Mouse (Mus musculus): ENCODE results near the gene Cacfd1. TPM values are rescaled to one million over a fixed set of nuclear protein-coding genes. Genes with fewer than 3 reads are reported as not detected.
A peak's percentile ranks its signal among the peaks of the same experiment; 100 is the strongest.

The Cacfd1 gene
- polyA plus RNA-seq, 1 experiment from 2014 or later, result 42.1 TPM

GRCm38 (mm10) chr2:26973116-26973515 is 36.6 kb upstream of the Cacfd1 start, which contains the start of gene Adamts13:
TSS of gene Adamts13 (plus strand) at chr2:26973416.
- TF ChIP-seq CTCF (IDR thresholded peaks at IDR 0.05) (no peak), EP300 (IDR thresholded peaks at IDR 0.05) (no peak)
- DNase-seq (ENCODE audit: low spot score), result no peak

GRCm38 (mm10) chr2:26973960-26974359 is 35.8 kb upstream of the Cacfd1 start:
- Histone ChIP-seq H3K27ac (ENCODE audit: low read length) (no peak overlapping the region), H3K9ac (replicated peaks; ENCODE audit: low read depth) (no peak overlapping the region), H3K4me1 (ENCODE audit: insufficient read depth, low read depth, low read length) (no peaks in the 10 kb centered on the region), H3K4me3 (ENCODE audit: low read depth, low read length) (no peak overlapping the region), H3K27me3 (replicated peaks; ENCODE audit: insufficient read depth, low read length) (no peaks in the 10 kb centered on the region), H3K9me3 (ENCODE audit: low read length) (no peaks in the 10 kb centered on the region), H3K4me2 (replicated peaks; ENCODE audit: low read depth, low read length) (no peak overlapping the region), H3K36me3 (ENCODE audit: insufficient read depth, low read length) (no peaks in the 10 kb centered on the region)
- 33% methylated on average over 4 of the region's 4 CpGs for WGBS
- DNase-seq (ENCODE audit: low spot score) (peak; percentile 9), ATAC-seq (no peak; the same call in 1 of the 2 replicates)
- TF ChIP-seq CTCF (IDR thresholded peaks at IDR 0.05), result no peak
- TF ChIP-seq EP300 (IDR thresholded peaks at IDR 0.05), result no peak

More at GRCm38 (mm10) chr2:26973116-26973515, 36.6 kb upstream of the Cacfd1 start, which contains the start of gene Adamts13:
- peak; percentile 38; the same call in 1 of the 2 replicates for ATAC-seq
- H3K4me2 ChIP-seq (replicated peaks; ENCODE audit: low read depth, low read length), result no peak within 1 kb of the TSS
- H3K27ac ChIP-seq (ENCODE audit: low read length), result no peak within 1 kb of the TSS
- no peak within 1 kb of the TSS for H3K9ac ChIP-seq (replicated peaks; ENCODE audit: low read depth)
- no peaks in the 10 kb centered on the region for H3K27me3 ChIP-seq (replicated peaks; ENCODE audit: insufficient read depth, low read length)
- no peaks in the 10 kb centered on the region for H3K36me3 ChIP-seq (ENCODE audit: insufficient read depth, low read length)
- no peaks in the 10 kb centered on the region for H3K4me1 ChIP-seq (ENCODE audit: insufficient read depth, low read depth, low read length)
- H3K9me3 ChIP-seq (ENCODE audit: low read length), result no peaks in the 10 kb centered on the region
- 43% methylated on average over 3 of the region's 3 CpGs for WGBS
- H3K4me3 ChIP-seq (ENCODE audit: low read depth, low read length), result no peak within 1 kb of the TSS

GRCm38 (mm10) chr2:26980361-26980760 is 29.4 kb upstream of the Cacfd1 start:
- Histone ChIP-seq H3K4me1 (ENCODE audit: insufficient read depth, low read depth, low read length) (no peaks in the 10 kb centered on the region), H3K4me2 (replicated peaks; ENCODE audit: low read depth, low read length) (no peak overlapping the region), H3K27ac (ENCODE audit: low read length) (no peak overlapping the region), H3K27me3 (replicated peaks; ENCODE audit: insufficient read depth, low read length) (no peaks in the 10 kb centered on the region), H3K4me3 (ENCODE audit: low read depth, low read length) (no peak overlapping the region), H3K9ac (replicated peaks; ENCODE audit: low read depth) (no peak overlapping the region), H3K9me3 (ENCODE audit: low read length) (no peaks in the 10 kb centered on the region), H3K36me3 (ENCODE audit: insufficient read depth, low read length) (no peaks in the 10 kb centered on the region)
- WGBS, result 76% methylated on average over 1 of the region's 1 CpGs
- DNase-seq (ENCODE audit: low spot score), result no peak
- ATAC-seq, result no peak
- TF ChIP-seq CTCF (IDR thresholded peaks at IDR 0.05), result no peak
- TF ChIP-seq EP300 (IDR thresholded peaks at IDR 0.05), result no peak

- H3K4me2 ChIP-seq (replicated peaks; ENCODE audit: low read depth, low read length), result no peak overlapping the region
- no peaks in the 10 kb centered on the region for H3K36me3 ChIP-seq (ENCODE audit: insufficient read depth, low read length)
- no peak overlapping the region for H3K4me3 ChIP-seq (ENCODE audit: low read depth, low read length)
- no peak for DNase-seq (ENCODE audit: low spot score)
- H3K27ac ChIP-seq (ENCODE audit: low read length), result no peak overlapping the region
- no peak for ATAC-seq
- H3K9ac ChIP-seq (replicated peaks; ENCODE audit: low read depth), result no peak overlapping the region
- H3K4me1 ChIP-seq (ENCODE audit: insufficient read depth, low read depth, low read length), result no peaks in the 10 kb centered on the region
- WGBS, result 51% methylated on average over 2 of the region's 2 CpGs
- no peaks in the 10 kb centered on the region for H3K9me3 ChIP-seq (ENCODE audit: low read length)
- no peaks in the 10 kb centered on the region for H3K27me3 ChIP-seq (replicated peaks; ENCODE audit: insufficient read depth, low read length)
- TF ChIP-seq EP300 (IDR thresholded peaks at IDR 0.05) (no peak), CTCF (IDR thresholded peaks at IDR 0.05) (no peak)
Observed at GRCm38 (mm10) chr2:26984179-26984578, 25.5 kb upstream of the Cacfd1 start.

GRCm38 (mm10) chr2:26984640-26985039 is 25.1 kb upstream of the Cacfd1 start:
- no peak overlapping the region for H3K4me2 ChIP-seq (replicated peaks; ENCODE audit: low read depth, low read length)
- no peak overlapping the region for H3K9ac ChIP-seq (replicated peaks; ENCODE audit: low read depth)
- no peaks in the 10 kb centered on the region for H3K36me3 ChIP-seq (ENCODE audit: insufficient read depth, low read length)
- ATAC-seq (no peak), DNase-seq (ENCODE audit: low spot score) (no peak)
- no peaks in the 10 kb centered on the region for H3K27me3 ChIP-seq (replicated peaks; ENCODE audit: insufficient read depth, low read length)
- no peaks in the 10 kb centered on the region for H3K4me1 ChIP-seq (ENCODE audit: insufficient read depth, low read depth, low read length)
- H3K4me3 ChIP-seq (ENCODE audit: low read depth, low read length), result no peak overlapping the region
- no peak overlapping the region for H3K27ac ChIP-seq (ENCODE audit: low read length)
- 78% methylated on average over 5 of the region's 5 CpGs for WGBS
- H3K9me3 ChIP-seq (ENCODE audit: low read length), result no peaks in the 10 kb centered on the region
- no peak for TF ChIP-seq EP300 (IDR thresholded peaks at IDR 0.05)
- no peak for TF ChIP-seq CTCF (IDR thresholded peaks at IDR 0.05)

- H3K9ac ChIP-seq (replicated peaks; ENCODE audit: low read depth), result no peak overlapping the region
- H3K9me3 ChIP-seq (ENCODE audit: low read length), result no peaks in the 10 kb centered on the region
- no peak overlapping the region for H3K4me3 ChIP-seq (ENCODE audit: low read depth, low read length)
- 72% methylated on average over 3 of the region's 3 CpGs for WGBS
- no peaks in the 10 kb centered on the region for H3K27me3 ChIP-seq (replicated peaks; ENCODE audit: insufficient read depth, low read length)
- ATAC-seq (no peak), DNase-seq (ENCODE audit: low spot score) (no peak)
- no peaks in the 10 kb centered on the region for H3K4me1 ChIP-seq (ENCODE audit: insufficient read depth, low read depth, low read length)
- no peaks in the 10 kb centered on the region for H3K36me3 ChIP-seq (ENCODE audit: insufficient read depth, low read length)
- no peak overlapping the region for H3K4me2 ChIP-seq (replicated peaks; ENCODE audit: low read depth, low read length)
- no peak for TF ChIP-seq CTCF (IDR thresholded peaks at IDR 0.05)
- H3K27ac ChIP-seq (ENCODE audit: low read length), result no peak overlapping the region
Observed at GRCm38 (mm10) chr2:26993936-26994335, 15.8 kb upstream of the Cacfd1 start.

GRCm38 (mm10) chr2:26997498-26997897 is 12.2 kb upstream of the Cacfd1 start:
- TF ChIP-seq EP300 (IDR thresholded peaks at IDR 0.05) (no peak), CTCF (IDR thresholded peaks at IDR 0.05) (peak; percentile 34)
- ATAC-seq (no peak), DNase-seq (ENCODE audit: low spot score) (no peak)
- Histone ChIP-seq H3K9me3 (ENCODE audit: low read length) (no peaks in the 10 kb centered on the region), H3K36me3 (ENCODE audit: insufficient read depth, low read length) (no peaks in the 10 kb centered on the region), H3K4me2 (replicated peaks; ENCODE audit: low read depth, low read length) (no peak overlapping the region), H3K4me1 (ENCODE audit: insufficient read depth, low read depth, low read length) (no peaks in the 10 kb centered on the region), H3K4me3 (ENCODE audit: low read depth, low read length) (no peak overlapping the region), H3K9ac (replicated peaks; ENCODE audit: low read depth) (no peak overlapping the region), H3K27me3 (replicated peaks; ENCODE audit: insufficient read depth, low read length) (no peaks in the 10 kb centered on the region), H3K27ac (ENCODE audit: low read length) (no peak overlapping the region)
- WGBS, result 81% methylated on average over 1 of the region's 1 CpGs

Measured in lung, postnatal 0 days (tissue).